Mouse (Mus musculus): ENCODE measurements at regions not wholly inside any gene's neighbourhood (a gene's known extent, or its start where the extent isn't known, plus 50 kb on each side); places are given as distances from the start of the nearest gene placed in this dataset.

DNA sequence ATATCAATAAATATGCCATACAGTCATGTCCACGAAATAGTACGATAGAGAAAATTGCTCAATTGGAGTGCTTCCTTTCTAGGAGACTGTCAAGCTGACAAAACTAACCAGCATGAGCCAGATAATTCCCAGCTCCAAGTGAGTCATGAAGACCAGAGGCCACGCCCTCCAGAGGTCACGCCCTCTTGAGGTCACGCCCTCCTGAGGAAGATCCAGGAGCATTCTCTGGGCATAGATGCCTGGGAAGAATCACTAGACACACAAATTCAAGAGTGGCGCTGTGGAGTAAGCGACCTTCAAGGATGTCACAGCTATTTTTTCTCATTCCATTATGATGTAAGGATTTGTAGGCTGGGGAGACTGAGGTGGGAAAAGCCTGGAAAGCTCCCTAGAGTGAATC lies 76.5 kb downstream of the Pttg1 start:
- Histone ChIP-seq H3K9ac (replicated peaks; ENCODE audit: low read depth, low read length) (no peak overlapping the region), H3K27me3 (ENCODE audit: control insufficient read depth, insufficient read depth, low read length) (no peaks in the 10 kb centered on the region), H3K4me2 (replicated peaks; ENCODE audit: low read depth, low read length) (no peak overlapping the region), H3K4me1 (ENCODE audit: control insufficient read depth, insufficient read depth, low read length) (0 out of 2 replicates have a peak, but pooled peaks cover 6% of the 10 kb centered on the region), H3K36me3 (ENCODE audit: control insufficient read depth, insufficient read depth, low read length) (no peaks in the 10 kb centered on the region), H3K27ac (ENCODE audit: low read length) (no peak overlapping the region), H3K4me3 (ENCODE audit: low read depth, low read length) (no peak overlapping the region), H3K9me3 (ENCODE audit: control insufficient read depth, low read depth, low read length) (no peaks in the 10 kb centered on the region)
- no peak for ATAC-seq (ENCODE audit: insufficient number of reproducible peaks, insufficient read depth, low FRiP score, low read depth)
- 47% methylated on average over 7 of the region's 7 CpGs for WGBS

DNA sequence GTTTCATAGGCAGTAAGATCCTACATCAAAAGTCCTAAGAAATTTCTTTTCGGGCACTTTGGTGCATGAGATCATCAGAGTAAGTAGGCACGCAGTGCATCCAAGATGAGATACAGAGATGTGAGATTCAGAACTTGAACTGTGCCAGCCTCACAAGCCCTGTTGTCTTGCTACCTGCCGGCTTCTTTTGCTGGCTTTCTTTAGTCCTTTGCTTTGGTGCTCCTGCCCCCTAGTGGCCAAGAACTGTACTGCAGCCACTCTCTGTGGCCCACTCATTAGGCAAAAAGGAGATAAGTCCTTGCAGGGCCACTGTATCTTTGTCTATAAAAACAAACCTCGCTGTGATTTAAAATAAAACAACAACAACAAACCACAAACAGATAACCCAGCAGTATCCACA lies 77.5 kb downstream of the Pttg1 start:
- WGBS = 19% methylated on average over 4 of the region's 4 CpGs
- peak; percentile 57; the same call in 1 of the 2 replicates for ATAC-seq (ENCODE audit: insufficient number of reproducible peaks, insufficient read depth, low FRiP score, low read depth)
- Histone ChIP-seq H3K4me1 (ENCODE audit: control insufficient read depth, insufficient read depth, low read length) (0 out of 2 replicates have a peak, but pooled peaks cover 8% of the 10 kb centered on the region), H3K27me3 (ENCODE audit: control insufficient read depth, insufficient read depth, low read length) (no peaks in the 10 kb centered on the region), H3K9ac (replicated peaks; ENCODE audit: low read depth, low read length) (no peak overlapping the region), H3K9me3 (ENCODE audit: control insufficient read depth, low read depth, low read length) (no peaks in the 10 kb centered on the region), H3K36me3 (ENCODE audit: control insufficient read depth, insufficient read depth, low read length) (no peaks in the 10 kb centered on the region), H3K4me2 (replicated peaks; ENCODE audit: low read depth, low read length) (no peak overlapping the region), H3K27ac (ENCODE audit: low read length) (no peak overlapping the region), H3K4me3 (ENCODE audit: low read depth, low read length) (no peak overlapping the region)

- no peak overlapping the region for H3K4me3 ChIP-seq (ENCODE audit: low read depth, low read length)
- H3K4me1 ChIP-seq (ENCODE audit: control insufficient read depth, insufficient read depth, low read length) = 0 out of 2 replicates have a peak, but pooled peaks cover 8% of the 10 kb centered on the region
- no peak for ATAC-seq (ENCODE audit: insufficient number of reproducible peaks, insufficient read depth, low FRiP score, low read depth)
- H3K36me3 ChIP-seq (ENCODE audit: control insufficient read depth, insufficient read depth, low read length) = no peaks in the 10 kb centered on the region
- no peaks in the 10 kb centered on the region for H3K9me3 ChIP-seq (ENCODE audit: control insufficient read depth, low read depth, low read length)
- H3K9ac ChIP-seq (replicated peaks; ENCODE audit: low read depth, low read length) = no peak overlapping the region
- H3K27me3 ChIP-seq (ENCODE audit: control insufficient read depth, insufficient read depth, low read length) = no peaks in the 10 kb centered on the region
- H3K27ac ChIP-seq (ENCODE audit: low read length) = no peak overlapping the region
- no peak overlapping the region for H3K4me2 ChIP-seq (replicated peaks; ENCODE audit: low read depth, low read length)
- WGBS = 97% methylated on average over 9 of the region's 9 CpGs
Measured at GRCm38 (mm10) chr11:43346489-43346888, 79.6 kb downstream of the Pttg1 start.

- Histone ChIP-seq H3K9me3 (ENCODE audit: control insufficient read depth, low read depth, low read length) (no peaks in the 10 kb centered on the region), H3K36me3 (ENCODE audit: control insufficient read depth, insufficient read depth, low read length) (no peaks in the 10 kb centered on the region), H3K27ac (ENCODE audit: low read length) (no peak overlapping the region), H3K4me2 (replicated peaks; ENCODE audit: low read depth, low read length) (no peak overlapping the region), H3K4me3 (ENCODE audit: low read depth, low read length) (no peak overlapping the region), H3K9ac (replicated peaks; ENCODE audit: low read depth, low read length) (no peak overlapping the region), H3K27me3 (ENCODE audit: control insufficient read depth, insufficient read depth, low read length) (no peaks in the 10 kb centered on the region), H3K4me1 (ENCODE audit: control insufficient read depth, insufficient read depth, low read length) (0 out of 2 replicates have a peak, but pooled peaks cover 8% of the 10 kb centered on the region)
- ATAC-seq (ENCODE audit: insufficient number of reproducible peaks, insufficient read depth, low FRiP score, low read depth) = no peak
- 33% methylated on average over 14 of the region's 14 CpGs for WGBS
Measured at GRCm38 (mm10) chr11:43344767-43345561, 81.1 kb downstream of the Pttg1 start.

GRCm38 (mm10) chr11:43343574-43343973 lies 82.5 kb downstream of the Pttg1 start:
- ATAC-seq (ENCODE audit: insufficient number of reproducible peaks, insufficient read depth, low FRiP score, low read depth) = no peak
- H3K4me1 ChIP-seq (ENCODE audit: control insufficient read depth, insufficient read depth, low read length) = 0 out of 2 replicates have a peak, but pooled peaks cover 8% of the 10 kb centered on the region
- no peak overlapping the region for H3K9ac ChIP-seq (replicated peaks; ENCODE audit: low read depth, low read length)
- H3K4me3 ChIP-seq (ENCODE audit: low read depth, low read length) = no peak overlapping the region
- H3K4me2 ChIP-seq (replicated peaks; ENCODE audit: low read depth, low read length) = no peak overlapping the region
- no peaks in the 10 kb centered on the region for H3K27me3 ChIP-seq (ENCODE audit: control insufficient read depth, insufficient read depth, low read length)
- H3K9me3 ChIP-seq (ENCODE audit: control insufficient read depth, low read depth, low read length) = no peaks in the 10 kb centered on the region
- H3K27ac ChIP-seq (ENCODE audit: low read length) = no peak overlapping the region
- no peaks in the 10 kb centered on the region for H3K36me3 ChIP-seq (ENCODE audit: control insufficient read depth, insufficient read depth, low read length)
- 85% methylated on average over 5 of the region's 5 CpGs for WGBS

DNA sequence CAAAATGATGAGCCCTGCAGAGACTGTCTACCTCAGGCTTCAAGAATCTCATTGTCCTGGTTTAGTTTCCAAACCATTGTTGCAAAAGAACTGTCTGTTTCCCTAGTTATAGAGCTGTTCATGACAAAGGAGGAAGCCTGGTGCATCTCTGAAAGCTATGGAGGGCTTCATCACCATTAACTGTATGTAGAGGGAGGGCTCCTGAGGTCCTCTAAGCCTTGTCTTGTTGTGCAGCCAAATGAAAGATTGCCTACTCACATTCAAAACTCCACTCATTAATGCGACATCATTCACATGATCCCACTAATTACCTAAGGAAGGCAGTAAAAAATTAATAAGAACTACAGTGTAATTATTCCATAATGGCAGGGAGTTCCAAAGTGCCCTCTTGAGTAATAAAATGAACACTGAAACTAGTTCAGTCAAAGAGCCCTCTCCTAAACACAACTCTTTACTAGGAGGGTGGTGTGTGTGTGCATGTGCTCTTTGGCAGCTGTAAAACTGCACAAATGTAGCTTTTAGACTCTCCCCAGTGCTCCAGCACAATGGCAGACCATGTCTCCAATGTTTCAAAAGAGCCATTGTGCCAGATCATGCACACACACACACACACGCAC lies 87.6 kb downstream of the Pttg1 start:
- H3K9ac ChIP-seq (replicated peaks; ENCODE audit: low read depth, low read length) = no peak overlapping the region
- no peaks in the 10 kb centered on the region for H3K36me3 ChIP-seq (ENCODE audit: control insufficient read depth, insufficient read depth, low read length)
- 89% methylated on average over 2 of the region's 2 CpGs for WGBS
- H3K4me2 ChIP-seq (replicated peaks; ENCODE audit: low read depth, low read length) = no peak overlapping the region
- no peaks in the 10 kb centered on the region for H3K4me1 ChIP-seq (ENCODE audit: control insufficient read depth, insufficient read depth, low read length)
- H3K27me3 ChIP-seq (ENCODE audit: control insufficient read depth, insufficient read depth, low read length) = no peaks in the 10 kb centered on the region
- H3K9me3 ChIP-seq (ENCODE audit: control insufficient read depth, low read depth, low read length) = no peaks in the 10 kb centered on the region
- H3K4me3 ChIP-seq (ENCODE audit: low read depth, low read length) = no peak overlapping the region
- ATAC-seq (ENCODE audit: insufficient number of reproducible peaks, insufficient read depth, low FRiP score, low read depth) = no peak
- H3K27ac ChIP-seq (ENCODE audit: low read length) = no peak overlapping the region

DNA sequence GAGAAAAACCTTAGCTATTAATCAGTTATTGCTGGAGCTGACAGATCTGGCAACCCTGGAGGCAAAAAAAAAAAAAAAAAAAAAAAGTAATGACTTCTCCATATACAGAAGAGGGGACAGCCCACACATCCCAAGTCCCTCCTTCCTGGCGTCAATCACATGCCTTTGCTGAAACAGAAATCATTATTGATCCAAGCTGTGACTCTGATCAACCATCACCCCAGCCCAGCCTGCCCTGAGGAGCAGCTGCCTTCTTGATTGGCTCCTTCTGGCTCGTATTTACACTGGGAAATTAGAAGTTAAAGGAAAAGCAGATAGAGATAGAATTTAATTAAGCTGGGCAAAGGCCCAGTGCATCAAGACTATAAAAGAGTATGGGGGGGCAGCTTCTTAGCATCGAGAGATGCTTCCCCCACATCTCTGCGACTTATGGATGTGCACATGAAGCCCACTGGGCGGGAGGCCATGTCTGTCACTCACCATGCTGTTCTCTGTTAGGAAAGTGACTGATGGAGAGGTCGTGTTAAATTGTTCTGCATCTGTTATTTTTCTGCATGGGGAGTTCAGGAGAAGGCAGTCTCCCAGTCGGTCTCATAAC lies 90.3 kb downstream of the Pttg1 start:
- no peaks in the 10 kb centered on the region for H3K4me1 ChIP-seq (ENCODE audit: control insufficient read depth, insufficient read depth, low read length)
- ATAC-seq (ENCODE audit: insufficient number of reproducible peaks, insufficient read depth, low FRiP score, low read depth) = no peak
- H3K4me3 ChIP-seq (ENCODE audit: low read depth, low read length) = no peak overlapping the region
- no peak overlapping the region for H3K27ac ChIP-seq (ENCODE audit: low read length)
- no peaks in the 10 kb centered on the region for H3K27me3 ChIP-seq (ENCODE audit: control insufficient read depth, insufficient read depth, low read length)
- H3K9me3 ChIP-seq (ENCODE audit: control insufficient read depth, low read depth, low read length) = no peaks in the 10 kb centered on the region
- H3K9ac ChIP-seq (replicated peaks; ENCODE audit: low read depth, low read length) = no peak overlapping the region
- 67% methylated on average over 7 of the region's 7 CpGs for WGBS
- no peak overlapping the region for H3K4me2 ChIP-seq (replicated peaks; ENCODE audit: low read depth, low read length)
- no peaks in the 10 kb centered on the region for H3K36me3 ChIP-seq (ENCODE audit: control insufficient read depth, insufficient read depth, low read length)

- Histone ChIP-seq H3K9me3 (ENCODE audit: control insufficient read depth, low read depth, low read length) (no peaks in the 10 kb centered on the region), H3K4me3 (ENCODE audit: low read depth, low read length) (no peak overlapping the region), H3K9ac (replicated peaks; ENCODE audit: low read depth, low read length) (no peak overlapping the region), H3K4me2 (replicated peaks; ENCODE audit: low read depth, low read length) (no peak overlapping the region), H3K4me1 (ENCODE audit: control insufficient read depth, insufficient read depth, low read length) (no peaks in the 10 kb centered on the region), H3K27me3 (ENCODE audit: control insufficient read depth, insufficient read depth, low read length) (no peaks in the 10 kb centered on the region), H3K36me3 (ENCODE audit: control insufficient read depth, insufficient read depth, low read length) (no peaks in the 10 kb centered on the region), H3K27ac (ENCODE audit: low read length) (no peak overlapping the region)
- ATAC-seq (ENCODE audit: insufficient number of reproducible peaks, insufficient read depth, low FRiP score, low read depth) = peak; percentile 14; the same call in 1 of the 2 replicates
- WGBS = 50% methylated on average over 4 of the region's 4 CpGs
Measured at GRCm38 (mm10) chr11:43333547-43333946, 92.5 kb downstream of the Pttg1 start.
